Mouse (Mus musculus) megakaryocyte, embryonic 14.5 days (primary cell): ENCODE measurements around the gene Slc35e4. TPM values are rescaled to one million over a fixed set of nuclear protein-coding genes. Genes with fewer than 3 reads are reported as not detected.

Experiments
- H3K27me3 ChIP-seq: replicated peaks from 2 replicates; pipeline ENCODE3; 2012; ENCODE audit warnings: inconsistent platforms
- H3K36me3 ChIP-seq: replicated peaks from 2 replicates; pipeline ENCODE3; 2012; ENCODE audit warnings: low read length, inconsistent platforms, mixed read lengths
- H3K4me1 ChIP-seq: 2 replicates; pipeline ENCODE4 v1.6.1; 2012; ENCODE audit warnings: inconsistent platforms
- H3K4me3 ChIP-seq: replicated peaks from 2 replicates; pipeline ENCODE3; 2012; ENCODE audit warnings: moderate library complexity, mild to moderate bottlenecking, inconsistent platforms
- H3K9me3 ChIP-seq: 2 replicates; pipeline ENCODE4 v1.6.1; 2012; ENCODE audit warnings: inconsistent platforms
- FLI1 ChIP-seq: IDR thresholded peaks from 2 replicates; pipeline ENCODE4 v1.6.1; 2012; ENCODE audit warnings: low read length, inconsistent platforms, mixed read lengths
- GATA1 ChIP-seq: IDR thresholded peaks from 3 replicates; pipeline ENCODE4 v1.6.1; 2012; ENCODE audit warnings: mixed read lengths, low read length, inconsistent platforms, borderline replicate concordance
- polyA plus RNA-seq: library from polyadenylated mRNA; stranded (reverse); fragments of >175 nt; gene quantifications from 2 replicates; pipeline ENCODE4 v1.2.3, GENCODE M21; 2012; ENCODE audit warnings: low replicate concordance; ENCODE audit not compliant: insufficient read depth

Gene Slc35e4
- polyA plus RNA-seq, 1 experiment: 11.8 TPM

DNA sequence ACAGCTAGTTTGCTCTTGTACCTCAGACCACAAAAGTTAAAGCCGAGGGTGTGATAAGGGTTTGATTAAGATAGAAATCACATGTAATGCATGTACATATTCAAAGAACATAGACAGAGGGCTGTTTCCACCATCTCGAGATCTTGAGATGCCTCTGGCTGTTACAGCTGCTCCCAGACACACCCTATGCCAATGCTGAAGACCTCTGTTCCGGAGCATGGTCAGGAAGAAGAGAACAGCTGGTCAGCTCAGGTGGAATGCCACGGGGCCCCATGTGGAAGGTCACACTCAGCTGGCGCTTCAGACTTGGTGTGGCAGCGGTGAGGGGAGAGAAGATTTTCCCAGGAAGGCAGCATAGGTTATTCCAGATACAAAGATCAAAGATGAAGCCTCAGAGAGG is 9.8 kb downstream of the Slc35e4 start:
- H3K9me3 ChIP-seq: no peaks in the 10 kb centered on the region
- no peak for TF ChIP-seq FLI1
- TF ChIP-seq GATA1: no peak
- H3K4me1 ChIP-seq: peaks cover 39% of the 10 kb centered on the region
- no peak overlapping the region for H3K4me3 ChIP-seq
- H3K27me3 ChIP-seq: peaks cover 2% of the 10 kb centered on the region
- H3K36me3 ChIP-seq: peaks cover 52% of the 10 kb centered on the region

DNA sequence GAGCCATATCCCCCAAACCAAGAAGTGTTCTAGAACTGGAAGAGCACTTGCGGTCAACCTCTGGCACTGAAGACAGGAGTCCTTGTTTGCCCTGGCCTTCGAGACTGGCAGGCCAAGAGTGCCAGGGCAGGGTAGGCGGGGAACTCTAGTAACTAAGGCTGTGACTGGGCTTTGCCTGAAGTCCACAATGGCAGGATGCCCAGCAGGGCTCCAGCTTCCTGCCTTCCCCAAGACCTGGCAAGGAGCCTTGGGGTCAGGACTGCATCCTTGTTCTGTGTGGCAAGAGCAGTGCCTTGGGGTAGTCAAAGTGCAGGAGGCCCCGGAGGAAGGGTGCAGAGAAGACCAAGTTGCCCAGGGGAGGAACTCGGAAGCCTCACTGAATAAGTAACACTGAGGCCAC is 11.4 kb downstream of the Slc35e4 start:
- H3K27me3 ChIP-seq: peaks cover 7% of the 10 kb centered on the region
- H3K36me3 ChIP-seq: peaks cover 50% of the 10 kb centered on the region
- no peaks in the 10 kb centered on the region for H3K9me3 ChIP-seq
- TF ChIP-seq GATA1 (no peak), FLI1 (no peak)
- no peak overlapping the region for H3K4me3 ChIP-seq
- peaks cover 23% of the 10 kb centered on the region for H3K4me1 ChIP-seq

GRCm38 (mm10) chr11:3902516-3902915 is 11.9 kb downstream of the Slc35e4 start:
- TF ChIP-seq FLI1 (no peak), GATA1 (no peak)
- H3K4me3 ChIP-seq: no peak overlapping the region
- H3K27me3 ChIP-seq: peaks cover 7% of the 10 kb centered on the region
- H3K9me3 ChIP-seq: no peaks in the 10 kb centered on the region
- H3K36me3 ChIP-seq: peaks cover 50% of the 10 kb centered on the region
- peaks cover 18% of the 10 kb centered on the region for H3K4me1 ChIP-seq

- peaks cover 40% of the 10 kb centered on the region for H3K36me3 ChIP-seq
- peak overlapping the region; percentile 19 for H3K4me3 ChIP-seq
- no peak for TF ChIP-seq FLI1
- no peak for TF ChIP-seq GATA1
- peaks cover 18% of the 10 kb centered on the region for H3K4me1 ChIP-seq
- no peaks in the 10 kb centered on the region for H3K9me3 ChIP-seq
- H3K27me3 ChIP-seq: peaks cover 19% of the 10 kb centered on the region
Observed at GRCm38 (mm10) chr11:3900296-3900695, 14.2 kb downstream of the Slc35e4 start.

GRCm38 (mm10) chr11:3895933-3896332 is 18.5 kb downstream of the Slc35e4 start:
- TF ChIP-seq GATA1: no peak
- TF ChIP-seq FLI1: no peak
- Histone ChIP-seq H3K4me1 (peaks cover 22% of the 10 kb centered on the region), H3K27me3 (peaks cover 34% of the 10 kb centered on the region), H3K36me3 (peaks cover 27% of the 10 kb centered on the region), H3K9me3 (no peaks in the 10 kb centered on the region), H3K4me3 (peak overlapping the region; percentile 91)

DNA sequence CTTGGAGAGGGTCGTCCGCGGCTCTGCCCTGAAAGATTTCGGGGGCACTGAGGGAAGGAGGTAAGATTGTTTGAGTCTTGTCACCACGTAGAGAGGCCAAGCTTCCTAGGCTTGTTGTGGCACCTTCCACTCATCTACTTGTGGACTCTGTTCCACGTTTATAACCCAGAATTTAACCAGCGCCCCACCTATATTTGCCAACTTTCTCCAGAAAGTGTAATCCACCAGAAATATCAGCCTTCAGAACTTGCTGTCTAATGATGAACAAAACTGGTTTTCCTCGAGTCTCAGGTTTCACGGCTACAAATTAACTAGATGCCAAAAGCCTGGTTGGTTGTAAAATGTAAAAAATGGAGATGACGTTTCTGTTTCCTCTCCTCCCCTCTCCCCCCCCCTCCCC is 19.0 kb downstream of the Slc35e4 start:
- Histone ChIP-seq H3K27me3 (peaks cover 37% of the 10 kb centered on the region), H3K36me3 (peaks cover 27% of the 10 kb centered on the region), H3K4me3 (peak overlapping the region; percentile 91), H3K4me1 (peaks cover 22% of the 10 kb centered on the region), H3K9me3 (no peaks in the 10 kb centered on the region)
- no peak for TF ChIP-seq GATA1
- TF ChIP-seq FLI1: no peak

GRCm38 (mm10) chr11:3894406-3895281 is 19.8 kb downstream of the Slc35e4 start, which contains the start of the genes 4921536K21Rik and Dusp18:
Gene 4921536K21Rik, minus strand, starts transcription at chr11:3895098.
Gene Dusp18, plus strand, starts transcription at chr11:3895240.
- H3K4me3 ChIP-seq: peak within 1 kb of the TSS; percentile 91
- peaks cover 27% of the 10 kb centered on the region for H3K36me3 ChIP-seq
- peaks cover 43% of the 10 kb centered on the region for H3K27me3 ChIP-seq
- no peak for TF ChIP-seq FLI1
- TF ChIP-seq GATA1: peak; percentile 94
- H3K9me3 ChIP-seq: no peaks in the 10 kb centered on the region
- H3K4me1 ChIP-seq: peaks cover 16% of the 10 kb centered on the region

GRCm38 (mm10) chr11:3893970-3894369 is 20.5 kb downstream of the Slc35e4 start:
- Histone ChIP-seq H3K27me3 (peaks cover 45% of the 10 kb centered on the region), H3K9me3 (no peaks in the 10 kb centered on the region), H3K4me1 (peaks cover 16% of the 10 kb centered on the region), H3K4me3 (no peak overlapping the region), H3K36me3 (peaks cover 27% of the 10 kb centered on the region)
- TF ChIP-seq FLI1 (no peak), GATA1 (no peak)

DNA sequence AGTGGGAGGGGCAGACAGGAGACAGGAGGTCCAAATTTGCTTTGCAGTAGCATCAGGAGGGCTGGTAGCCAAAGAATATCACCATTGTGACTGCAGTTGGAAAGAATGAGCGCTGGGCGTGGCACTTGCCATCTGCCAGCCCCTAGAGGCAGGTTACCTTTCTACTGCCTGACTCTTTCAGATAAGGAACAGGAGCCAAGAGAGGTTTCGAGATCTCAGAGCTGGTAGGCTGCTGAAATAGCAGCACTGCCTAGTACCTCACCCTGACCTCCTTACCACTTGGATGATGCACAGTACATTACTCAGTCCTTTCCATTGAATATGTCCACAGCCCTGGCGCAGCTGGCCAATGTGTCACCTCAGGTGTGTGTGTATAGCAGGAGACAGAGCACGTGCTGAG is 27.1 kb downstream of the Slc35e4 start:
- no peaks in the 10 kb centered on the region for H3K36me3 ChIP-seq
- peaks cover 44% of the 10 kb centered on the region for H3K27me3 ChIP-seq
- no peaks in the 10 kb centered on the region for H3K9me3 ChIP-seq
- H3K4me1 ChIP-seq: peaks cover 9% of the 10 kb centered on the region
- H3K4me3 ChIP-seq: no peak overlapping the region
- TF ChIP-seq FLI1: no peak
- TF ChIP-seq GATA1: no peak

- TF ChIP-seq GATA1: no peak
- no peak for TF ChIP-seq FLI1
Observed at GRCm38 (mm10) chr11:3883711-3884110, 30.8 kb downstream of the Slc35e4 start.

More at GRCm38 (mm10) chr11:3883711-3884110, 30.8 kb downstream of the Slc35e4 start:
- Histone ChIP-seq H3K36me3 (no peaks in the 10 kb centered on the region), H3K9me3 (no peaks in the 10 kb centered on the region), H3K4me1 (peaks cover 10% of the 10 kb centered on the region), H3K27me3 (peaks cover 48% of the 10 kb centered on the region), H3K4me3 (no peak overlapping the region)
